Mouse (Mus musculus) 3134 (cell line): Measurements from ENCODE around the gene Zfp664.

Source experiments
- DNase-seq: peaks from one replicate; pipeline ENCODE4 v3.0.0-alpha.2; 2011; ENCODE audit warnings: low spot score; ENCODE audit not compliant: insufficient read length; ENCODE audit errors: extremely low read depth

Zfp664 gene

GRCm38 (mm10) chr5:124921410-124921809 lies 58.9 kb downstream of the Zfp664 start:
- no peak for DNase-seq

GRCm38 (mm10) chr5:124922356-124923352 lies 60.2 kb downstream of the Zfp664 start:
- DNase-seq, result peak; percentile 51

- no peak for DNase-seq
These were observed 67.0 kb downstream of the Zfp664 start for GRCm38 (mm10) chr5:124929425-124930054.

- DNase-seq, result no peak
These were observed 67.6 kb downstream of the Zfp664 start for GRCm38 (mm10) chr5:124930055-124930439.

GRCm38 (mm10) chr5:124930603-124931002 lies 68.1 kb downstream of the Zfp664 start:
- DNase-seq, result no peak

- DNase-seq, result no peak
These were observed 68.6 kb downstream of the Zfp664 start for GRCm38 (mm10) chr5:124931076-124931475.

- no peak for DNase-seq
These were observed 72.1 kb downstream of the Zfp664 start for GRCm38 (mm10) chr5:124934558-124934957.

- no peak for DNase-seq
These were observed 80.8 kb downstream of the Zfp664 start for GRCm38 (mm10) chr5:124943181-124943792.

GRCm38 (mm10) chr5:124943793-124944383 lies 81.4 kb downstream of the Zfp664 start:
- DNase-seq, result peak; percentile 52

- no peak for DNase-seq
These were observed 81.9 kb downstream of the Zfp664 start for GRCm38 (mm10) chr5:124944384-124944783.

GRCm38 (mm10) chr5:124945046-124945445 lies 82.6 kb downstream of the Zfp664 start:
- no peak for DNase-seq

GRCm38 (mm10) chr5:124950623-124951278 lies 88.3 kb downstream of the Zfp664 start:
- DNase-seq, result no peak

GRCm38 (mm10) chr5:124951333-124951732 lies 88.8 kb downstream of the Zfp664 start:
- no peak for DNase-seq
